Mouse (Mus musculus) heart, postnatal 0 days (tissue): ENCODE measurements at regions not wholly inside any gene's neighbourhood (a gene's known extent, or its start where the extent isn't known, plus 50 kb on each side); places are given as distances from the start of the nearest gene placed in this dataset.

ENCODE experiments used
- ATAC-seq: fragments of 200-750 bp; cut with Nextera tagmentation; 2 replicates; pipeline ENCODE4 v1.8.0; 2017; ENCODE audit warnings: low read depth, moderate number of reproducible peaks, moderate library complexity; ENCODE audit not compliant: insufficient read depth
- DNase-seq: peaks from one replicate; pipeline ENCODE4 v3.0.0-alpha.2; 2016; ENCODE audit warnings: low spot score
- H3K27ac ChIP-seq: fragments of 300-500 bp; sonication (generic); 2 replicates; pipeline ENCODE4 v1.5.1; 2014; ENCODE audit warnings: low read depth, mild to moderate bottlenecking
- H3K27me3 ChIP-seq: fragments of 300-500 bp; sonication (generic); 2 replicates; pipeline ENCODE4 v1.6.1; 2014; ENCODE audit warnings: low read length, mixed read lengths; ENCODE audit not compliant: control insufficient read depth, insufficient read depth
- H3K36me3 ChIP-seq: fragments of 300-500 bp; sonication (generic); replicated peaks from 2 replicates; pipeline ENCODE4 v1.6.1; 2014; ENCODE audit warnings: low read length, mixed read lengths; ENCODE audit not compliant: control insufficient read depth, insufficient read depth
- H3K4me1 ChIP-seq: fragments of 300-500 bp; sonication (generic); 2 replicates; pipeline ENCODE4 v1.6.1; 2014; ENCODE audit warnings: antibody characterized with exemption; ENCODE audit not compliant: control insufficient read depth, insufficient read depth
- H3K4me2 ChIP-seq: fragments of 300-500 bp; sonication (generic); 2 replicates; pipeline ENCODE4 v1.6.1; 2014; ENCODE audit warnings: low read depth, mild to moderate bottlenecking, low read length, moderate library complexity
- H3K4me3 ChIP-seq: fragments of 300-500 bp; sonication (generic); 2 replicates; pipeline ENCODE4 v1.5.1; 2014; ENCODE audit warnings: low read depth, low read length
- H3K9ac ChIP-seq: fragments of 300-500 bp; sonication (generic); replicated peaks from 2 replicates; pipeline ENCODE4 v1.6.1; 2014; ENCODE audit warnings: low read depth, low read length, mixed read lengths
- H3K9me3 ChIP-seq: fragments of 300-500 bp; sonication (generic); replicated peaks from 2 replicates; pipeline ENCODE4 v1.6.1; 2016; ENCODE audit warnings: low read length; ENCODE audit not compliant: control insufficient read depth
- CTCF ChIP-seq: IDR thresholded peaks from 2 replicates; pipeline ENCODE4 v1.5.1; 2016; ENCODE audit warnings: antibody characterized with exemption, control low read depth, low read depth
- EP300 ChIP-seq: IDR thresholded peaks from 2 replicates; pipeline ENCODE4 v1.6.1; 2016; ENCODE audit warnings: antibody characterized with exemption, low read depth
- WGBS: fragments of 180-500 bp; shearing (Covaris S2); extraction: QIAGEN DNeasy Blood & Tissue Kit; methylation state at CpG from one replicate; pipeline ENCODE4 v1.1.7; 2014; 5-methylcytosine and 5-hydroxymethylcytosine counted together

- H3K9me3 ChIP-seq, result no peaks in the 10 kb centered on the region
- H3K27me3 ChIP-seq, result no peaks in the 10 kb centered on the region
- no peaks in the 10 kb centered on the region for H3K36me3 ChIP-seq
- TF ChIP-seq EP300 (no peak), CTCF (no peak)
- H3K27ac ChIP-seq, result no peak overlapping the region
- no peak overlapping the region for H3K4me2 ChIP-seq
- no peak for ATAC-seq
- H3K9ac ChIP-seq, result no peak overlapping the region
- H3K4me1 ChIP-seq, result no peaks in the 10 kb centered on the region
- 44% methylated on average over 4 of the region's 4 CpGs for WGBS
- DNase-seq, result no peak
- no peak overlapping the region for H3K4me3 ChIP-seq
These were observed 103.3 kb upstream of the Dyrk2 start for GRCm38 (mm10) chr10:118973324-118973723.

DNA sequence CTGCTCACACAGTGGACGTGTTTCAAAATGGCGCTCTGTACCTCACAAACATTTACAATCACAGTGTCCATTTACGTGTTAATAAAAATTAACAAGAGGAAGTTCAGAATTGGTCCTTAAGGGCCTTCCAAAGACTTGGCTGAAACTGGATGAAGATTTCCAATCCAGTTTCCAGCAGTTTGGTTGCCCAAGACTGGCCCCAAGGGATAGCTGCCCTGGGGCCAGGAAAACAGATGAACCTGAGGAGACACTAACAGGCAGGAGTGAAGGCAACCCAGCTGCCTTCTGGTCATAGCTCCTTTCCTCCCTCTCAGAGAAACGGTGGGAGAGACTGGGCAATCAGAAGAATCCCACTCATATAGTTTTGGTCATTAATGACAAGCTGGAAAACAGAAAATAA, 102.6 kb upstream of the Dyrk2 start:
- no peak overlapping the region for H3K4me3 ChIP-seq
- H3K36me3 ChIP-seq, result no peaks in the 10 kb centered on the region
- no peaks in the 10 kb centered on the region for H3K4me1 ChIP-seq
- DNase-seq, result no peak
- TF ChIP-seq EP300, result no peak
- TF ChIP-seq CTCF, result no peak
- H3K9me3 ChIP-seq, result no peaks in the 10 kb centered on the region
- 90% methylated on average over 4 of the region's 4 CpGs for WGBS
- no peak overlapping the region for H3K9ac ChIP-seq
- H3K4me2 ChIP-seq, result no peak overlapping the region
- no peaks in the 10 kb centered on the region for H3K27me3 ChIP-seq
- no peak overlapping the region for H3K27ac ChIP-seq
- no peak for ATAC-seq

- Histone ChIP-seq H3K9me3 (no peaks in the 10 kb centered on the region), H3K4me1 (no peaks in the 10 kb centered on the region), H3K36me3 (no peaks in the 10 kb centered on the region), H3K4me2 (no peak overlapping the region), H3K27ac (no peak overlapping the region), H3K4me3 (no peak overlapping the region), H3K9ac (no peak overlapping the region), H3K27me3 (no peaks in the 10 kb centered on the region)
- DNase-seq, result no peak
- no peak for ATAC-seq
- TF ChIP-seq EP300, result no peak
- TF ChIP-seq CTCF, result no peak
- 81% methylated on average over 14 of the region's 14 CpGs for WGBS
These were observed 100.6 kb upstream of the Dyrk2 start for GRCm38 (mm10) chr10:118970457-118971175.

DNA sequence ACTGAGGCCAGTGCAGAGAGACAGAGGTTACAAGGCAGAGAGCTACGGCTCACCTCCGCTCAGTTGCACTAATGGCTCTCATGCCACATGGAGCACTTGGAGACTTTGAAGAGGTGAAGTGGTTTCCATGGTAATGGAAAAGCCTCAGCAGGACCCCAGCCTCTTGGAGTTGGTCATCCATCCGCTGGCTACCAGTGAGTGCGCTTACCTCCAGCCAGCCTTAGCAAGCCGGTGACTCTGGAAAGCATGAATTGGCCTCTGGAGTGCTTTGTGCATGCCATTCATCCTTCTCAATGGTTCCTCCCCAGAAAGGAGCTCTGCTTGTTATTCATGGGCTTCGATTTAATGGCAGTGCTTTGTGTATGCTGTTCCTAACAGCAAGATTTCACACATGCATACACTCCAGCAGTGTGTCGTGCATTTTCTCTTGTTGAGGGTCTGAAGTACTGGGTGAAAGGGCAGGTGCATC, 91.7 kb upstream of the Dyrk2 start:
- no peaks in the 10 kb centered on the region for H3K4me1 ChIP-seq
- no peak overlapping the region for H3K4me3 ChIP-seq
- no peak overlapping the region for H3K27ac ChIP-seq
- no peak overlapping the region for H3K9ac ChIP-seq
- 70% methylated on average over 7 of the region's 7 CpGs for WGBS
- no peak for TF ChIP-seq CTCF
- TF ChIP-seq EP300, result no peak
- ATAC-seq (no peak), DNase-seq (no peak)
- no peaks in the 10 kb centered on the region for H3K9me3 ChIP-seq
- no peaks in the 10 kb centered on the region for H3K27me3 ChIP-seq
- no peaks in the 10 kb centered on the region for H3K36me3 ChIP-seq
- no peak overlapping the region for H3K4me2 ChIP-seq

GRCm38 (mm10) chr10:118960076-118960475, 90.1 kb upstream of the Dyrk2 start:
- no peak overlapping the region for H3K4me3 ChIP-seq
- H3K9me3 ChIP-seq, result no peaks in the 10 kb centered on the region
- H3K9ac ChIP-seq, result no peak overlapping the region
- H3K27ac ChIP-seq, result no peak overlapping the region
- TF ChIP-seq EP300 (no peak), CTCF (no peak)
- H3K4me2 ChIP-seq, result no peak overlapping the region
- WGBS, result 58% methylated on average over 6 of the region's 6 CpGs
- H3K4me1 ChIP-seq, result no peaks in the 10 kb centered on the region
- ATAC-seq, result no peak
- H3K27me3 ChIP-seq, result no peaks in the 10 kb centered on the region
- no peaks in the 10 kb centered on the region for H3K36me3 ChIP-seq
- DNase-seq, result no peak

DNA sequence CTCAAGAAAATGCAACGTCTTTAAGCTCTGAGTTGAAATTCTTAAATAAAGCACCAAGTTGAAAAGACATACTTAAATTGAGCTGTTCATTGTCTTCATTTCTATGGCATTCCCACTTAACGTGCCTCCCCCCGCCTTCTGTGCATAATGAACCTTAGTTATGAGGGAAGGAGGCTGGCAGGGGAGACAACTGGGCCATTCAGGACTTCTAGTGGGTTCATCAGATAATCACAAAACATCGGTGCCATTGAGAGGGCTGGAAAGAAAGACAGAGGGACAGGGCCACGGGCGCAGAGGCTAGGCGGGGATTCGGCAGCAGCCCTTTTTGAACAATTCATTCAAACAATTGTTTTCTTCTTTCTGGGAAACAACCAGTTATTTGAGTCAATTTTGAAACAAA, 89.6 kb upstream of the Dyrk2 start:
- no peak overlapping the region for H3K27ac ChIP-seq
- no peak overlapping the region for H3K9ac ChIP-seq
- TF ChIP-seq EP300 (no peak), CTCF (no peak)
- 76% methylated on average over 8 of the region's 8 CpGs for WGBS
- no peak overlapping the region for H3K4me2 ChIP-seq
- DNase-seq, result no peak
- H3K27me3 ChIP-seq, result no peaks in the 10 kb centered on the region
- H3K9me3 ChIP-seq, result no peaks in the 10 kb centered on the region
- no peaks in the 10 kb centered on the region for H3K36me3 ChIP-seq
- no peak overlapping the region for H3K4me3 ChIP-seq
- no peaks in the 10 kb centered on the region for H3K4me1 ChIP-seq
- no peak for ATAC-seq
